Mouse (Mus musculus) C2C12 (cell line): ENCODE measurements at regions not wholly inside any gene's neighbourhood (a gene's known extent, or its start where the extent isn't known, plus 50 kb on each side); places are given as distances from the start of the nearest gene placed in this dataset.

Experiments used
- H3K27me3 ChIP-seq: one replicate; pipeline ENCODE4 v1.6.1; 2011; ENCODE audit not compliant: control insufficient read depth, insufficient read depth, insufficient read length
- H3K36me3 ChIP-seq: one replicate; pipeline ENCODE4 v1.6.1; 2011; ENCODE audit not compliant: control insufficient read depth, insufficient read depth
- H3K4me3 ChIP-seq: one replicate; pipeline ENCODE4 v1.5.1; 2011; ENCODE audit warnings: mild to moderate bottlenecking, control low read depth; ENCODE audit not compliant: poor library complexity, insufficient read depth, severe bottlenecking
- H3K79me2 ChIP-seq: one replicate; pipeline ENCODE4 v1.6.1; 2011; ENCODE audit not compliant: control insufficient read depth, insufficient read depth
- H3K79me3 ChIP-seq: one replicate; pipeline ENCODE4 v1.6.1; 2011; ENCODE audit warnings: low read depth, control low read depth
- H3ac ChIP-seq: one replicate; pipeline ENCODE3; 2011; ENCODE audit warnings: low read depth; ENCODE audit not compliant: control insufficient read depth, insufficient read length
- CEBPB ChIP-seq: IDR thresholded peaks from one replicate; pipeline ENCODE4 v1.6.1; 2011; ENCODE audit warnings: low read depth, mild to moderate bottlenecking, control low read depth, moderate library complexity
- CTCF ChIP-seq: IDR thresholded peaks from one replicate; pipeline ENCODE4 v1.5.1; 2011; ENCODE audit not compliant: control insufficient read depth, insufficient read depth, insufficient read length
- FOSL1 ChIP-seq: IDR thresholded peaks from one replicate; pipeline ENCODE4 v1.8.0; 2011; ENCODE audit warnings: mild to moderate bottlenecking, low read length; ENCODE audit not compliant: poor library complexity, insufficient read depth, severe bottlenecking
- MAX ChIP-seq: IDR thresholded peaks from one replicate; pipeline ENCODE4 v1.6.1; 2011; ENCODE audit warnings: mild to moderate bottlenecking, control low read depth
- MYOD1 ChIP-seq: IDR thresholded peaks from one replicate; pipeline ENCODE4 v1.6.1; 2011; ENCODE audit warnings: low read depth; ENCODE audit not compliant: control insufficient read depth, insufficient read length
- MYOG ChIP-seq: IDR thresholded peaks from one replicate; pipeline ENCODE4 v1.6.1; 2011; ENCODE audit not compliant: control insufficient read depth, insufficient read length; ENCODE audit errors: extremely low read depth
- USF1 ChIP-seq: IDR thresholded peaks from one replicate; pipeline ENCODE4 v1.6.1; 2011; ENCODE audit warnings: low read depth, mild to moderate bottlenecking, control low read depth, moderate library complexity

DNA sequence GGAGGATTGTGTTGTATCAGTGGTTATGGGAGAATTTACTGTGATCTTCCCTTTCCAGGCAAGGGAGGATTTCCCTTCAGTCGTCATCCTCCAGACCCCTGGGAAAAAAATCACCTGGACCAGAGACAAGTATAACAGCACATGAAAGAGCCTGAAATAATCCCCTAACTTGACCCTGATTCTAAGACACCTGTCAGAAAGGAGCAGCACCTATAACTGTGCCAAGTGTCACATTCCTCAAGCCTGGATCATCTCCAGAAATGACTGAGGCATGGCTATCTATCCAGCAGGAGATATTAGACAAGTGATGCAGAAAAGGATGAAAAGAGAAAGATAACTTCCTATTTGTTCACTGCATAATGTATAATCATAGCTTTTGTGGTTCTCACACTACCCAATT is 800.9 kb upstream of the A1bg start:
- Histone ChIP-seq H3ac (no peak overlapping the region), H3K4me3 (no peak overlapping the region), H3K27me3 (no peaks in the 10 kb centered on the region), H3K36me3 (no peaks in the 10 kb centered on the region), H3K79me2 (no peaks in the 10 kb centered on the region), H3K79me3 (no peaks in the 10 kb centered on the region)
- no peak for TF ChIP-seq MYOG
- no peak for TF ChIP-seq FOSL1
- TF ChIP-seq MAX: no peak
- no peak for TF ChIP-seq MYOD1
- no peak for TF ChIP-seq CEBPB
- no peak for TF ChIP-seq USF1
- no peak for TF ChIP-seq CTCF

DNA sequence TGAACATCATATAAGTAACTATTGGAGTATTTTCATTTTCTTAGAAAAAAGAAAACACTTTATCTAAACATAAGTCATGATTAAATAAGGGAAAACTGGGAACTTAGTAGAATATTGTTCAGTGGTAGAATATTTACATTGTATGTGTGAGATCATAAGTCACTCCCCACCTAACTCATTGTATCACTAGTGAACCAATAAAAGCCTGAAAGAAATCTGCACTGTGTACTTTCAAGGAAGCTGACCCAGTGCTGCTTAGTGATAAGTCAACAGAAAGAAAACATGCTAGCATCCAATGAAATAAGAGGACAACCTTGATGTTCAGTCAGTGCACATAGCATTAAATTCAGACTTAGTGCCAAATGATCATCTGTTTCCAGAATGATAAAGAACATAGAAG is 795.7 kb upstream of the A1bg start:
- no peak overlapping the region for H3ac ChIP-seq
- no peaks in the 10 kb centered on the region for H3K27me3 ChIP-seq
- H3K79me2 ChIP-seq: no peaks in the 10 kb centered on the region
- H3K79me3 ChIP-seq: no peaks in the 10 kb centered on the region
- TF ChIP-seq MYOG: no peak
- no peak for TF ChIP-seq MAX
- no peak for TF ChIP-seq USF1
- no peak overlapping the region for H3K4me3 ChIP-seq
- H3K36me3 ChIP-seq: no peaks in the 10 kb centered on the region

DNA sequence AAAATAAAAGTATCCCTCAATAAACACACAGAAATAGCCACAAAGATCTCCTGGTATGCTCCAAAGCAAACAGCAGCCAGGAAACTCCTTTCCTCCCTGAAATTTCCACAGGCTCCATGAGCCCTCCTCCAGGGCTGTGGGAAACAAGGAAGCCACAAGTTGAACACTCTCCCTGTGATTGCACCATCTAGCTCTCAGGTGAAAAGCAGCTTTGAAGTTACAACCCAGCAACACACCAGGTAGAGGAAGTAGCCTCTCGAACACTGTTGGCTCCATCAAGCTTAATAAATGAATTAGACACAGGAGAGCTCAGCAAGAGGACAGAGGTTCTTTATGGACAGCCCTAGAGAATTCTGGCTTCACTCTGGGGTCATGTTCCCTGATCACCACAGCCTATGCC is 794.4 kb upstream of the A1bg start:
- no peaks in the 10 kb centered on the region for H3K79me3 ChIP-seq
- H3K4me3 ChIP-seq: no peak overlapping the region
- no peaks in the 10 kb centered on the region for H3K36me3 ChIP-seq
- no peak for TF ChIP-seq MYOD1
- TF ChIP-seq CEBPB: no peak
- no peak for TF ChIP-seq MYOG
- TF ChIP-seq FOSL1: no peak
- no peak for TF ChIP-seq USF1
- TF ChIP-seq MAX: no peak
- TF ChIP-seq CTCF: no peak
- H3K79me2 ChIP-seq: no peaks in the 10 kb centered on the region
- H3ac ChIP-seq: no peak overlapping the region
- H3K27me3 ChIP-seq: no peaks in the 10 kb centered on the region

DNA sequence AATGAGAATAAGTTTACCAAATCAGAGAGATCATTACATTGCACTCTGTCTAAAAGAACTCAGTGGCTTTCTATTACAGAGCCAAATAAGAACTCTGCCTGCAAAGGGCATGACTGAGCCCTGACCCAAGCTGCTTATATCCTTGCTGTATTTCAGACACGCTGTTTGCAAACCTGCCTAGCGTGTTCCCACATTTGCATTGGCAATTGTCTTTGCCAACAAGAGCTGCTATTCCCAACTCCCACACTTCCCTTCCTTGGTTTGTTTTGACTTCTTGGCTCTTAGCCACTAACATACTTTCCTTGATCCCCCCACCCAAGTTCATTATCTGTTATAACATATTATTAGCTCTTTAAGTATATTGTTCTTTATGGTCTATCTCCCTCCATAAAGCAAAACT is 791.1 kb upstream of the A1bg start:
- no peak for TF ChIP-seq CTCF
- no peak for TF ChIP-seq MYOD1
- no peak for TF ChIP-seq MYOG
- TF ChIP-seq USF1: no peak
- no peak for TF ChIP-seq FOSL1
- no peak for TF ChIP-seq CEBPB
- no peaks in the 10 kb centered on the region for H3K79me2 ChIP-seq
- H3K27me3 ChIP-seq: no peaks in the 10 kb centered on the region
- H3K36me3 ChIP-seq: no peaks in the 10 kb centered on the region
- no peak overlapping the region for H3ac ChIP-seq
- H3K79me3 ChIP-seq: no peaks in the 10 kb centered on the region
- H3K4me3 ChIP-seq: no peak overlapping the region

DNA sequence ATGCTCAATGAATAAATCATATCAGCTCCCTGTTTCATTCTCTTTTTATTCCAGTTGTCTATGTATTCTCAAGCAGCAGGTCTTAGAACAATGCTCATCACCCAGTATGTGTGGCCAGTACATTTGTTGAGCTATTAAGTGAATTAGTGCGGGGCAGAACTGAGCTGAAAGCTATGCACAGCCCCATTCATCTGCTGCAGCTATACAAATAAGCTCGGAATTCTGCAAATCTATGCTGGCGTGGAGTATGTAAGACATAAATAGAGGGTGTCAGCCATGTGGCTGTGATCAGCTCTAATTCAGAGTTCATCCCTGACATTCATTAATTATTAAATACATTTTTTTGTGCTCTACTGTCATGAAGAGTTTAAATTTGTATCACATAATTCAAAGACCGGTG is 786.1 kb upstream of the A1bg start:
- Histone ChIP-seq H3K36me3 (no peaks in the 10 kb centered on the region), H3K79me2 (no peaks in the 10 kb centered on the region), H3K27me3 (no peaks in the 10 kb centered on the region), H3K79me3 (no peaks in the 10 kb centered on the region), H3K4me3 (no peak overlapping the region), H3ac (no peak overlapping the region)
- TF ChIP-seq MAX (no peak), CTCF (no peak), MYOG (no peak), FOSL1 (no peak), MYOD1 (no peak), CEBPB (no peak)

DNA sequence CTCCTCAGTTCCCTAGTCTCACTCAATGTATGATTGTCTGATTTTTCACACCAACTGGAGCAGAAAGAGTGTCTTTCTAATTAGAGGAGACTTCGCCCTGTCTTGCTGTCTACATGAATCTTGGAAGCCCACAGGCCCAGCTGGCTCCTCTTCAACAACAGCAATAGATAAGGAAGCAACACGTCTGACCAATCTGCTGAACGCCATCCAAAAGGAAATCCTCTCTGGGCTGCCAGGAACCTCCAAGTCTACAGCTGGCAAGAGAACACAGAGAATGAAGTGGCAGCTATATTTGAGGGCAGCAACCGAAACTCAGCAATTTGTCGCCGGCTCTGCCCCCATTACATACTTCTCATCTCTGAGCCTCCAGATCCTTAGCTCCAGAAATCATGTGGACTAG is 785.1 kb upstream of the A1bg start:
- TF ChIP-seq MYOD1 (no peak), FOSL1 (no peak)
- Histone ChIP-seq H3K4me3 (no peak overlapping the region), H3ac (no peak overlapping the region), H3K27me3 (no peaks in the 10 kb centered on the region), H3K79me3 (no peaks in the 10 kb centered on the region), H3K79me2 (no peaks in the 10 kb centered on the region), H3K36me3 (no peaks in the 10 kb centered on the region)
